Mouse (Mus musculus) stomach, embryonic 16.5 days (tissue): ENCODE data around the gene Gdf7. TPM values are rescaled to one million over a fixed set of nuclear protein-coding genes. Genes with fewer than 3 reads are reported as not detected.

ENCODE experiments used
- ATAC-seq: fragments of 200-750 bp; cut with Nextera tagmentation; 2 replicates; pipeline ENCODE4 v1.8.0; 2017; ENCODE audit warnings: moderate number of reproducible peaks, moderate TSS enrichment; ENCODE audit not compliant: insufficient read depth, low FRiP score
- H3K27ac ChIP-seq: fragments of 300-500 bp; sonication (generic); 2 replicates; pipeline ENCODE4 v1.5.1; 2014; ENCODE audit warnings: low read length
- H3K27me3 ChIP-seq: fragments of 300-500 bp; sonication (generic); 2 replicates; pipeline ENCODE4 v1.6.1; 2014; ENCODE audit warnings: low read length, control low read depth, mixed read lengths; ENCODE audit not compliant: control insufficient read depth, insufficient read depth
- H3K36me3 ChIP-seq: fragments of 300-500 bp; sonication (generic); 2 replicates; pipeline ENCODE4 v1.6.1; 2014; ENCODE audit warnings: low read length; ENCODE audit not compliant: control insufficient read depth, insufficient read depth
- H3K4me1 ChIP-seq: fragments of 300-500 bp; sonication (generic); 2 replicates; pipeline ENCODE4 v1.6.1; 2014; ENCODE audit warnings: low read length, control low read depth, mixed read lengths; ENCODE audit not compliant: control insufficient read depth, insufficient read depth
- H3K4me2 ChIP-seq: fragments of 300-500 bp; sonication (generic); 2 replicates; pipeline ENCODE4 v1.6.1; 2014; ENCODE audit warnings: low read depth, low read length, mixed read lengths
- H3K4me3 ChIP-seq: fragments of 300-500 bp; sonication (generic); replicated peaks from 2 replicates; pipeline ENCODE4 v1.5.1; 2014; ENCODE audit warnings: mild to moderate bottlenecking, low read length
- H3K9ac ChIP-seq: fragments of 300-500 bp; sonication (generic); 2 replicates; pipeline ENCODE4 v1.6.1; 2014; ENCODE audit warnings: low read length
- H3K9me3 ChIP-seq: fragments of 300-500 bp; sonication (generic); replicated peaks from 2 replicates; pipeline ENCODE4 v1.6.1; 2016; ENCODE audit warnings: low read length, control low read depth; ENCODE audit not compliant: control insufficient read depth
- WGBS: fragments of 180-500 bp; shearing (Covaris S2); extraction: QIAGEN DNeasy Blood & Tissue Kit; methylation state at CpG from one replicate; pipeline ENCODE4 v1.1.7; 2014; 5-methylcytosine and 5-hydroxymethylcytosine counted together
- polyA plus RNA-seq: library from polyadenylated mRNA; unstranded; fragments of >200 nt; fragmentation: Nextera tagmentation; extraction: Ambion mirVana; gene quantifications from 2 replicates; pipeline ENCODE4 v1.2.1, GENCODE M21; 2015

Gene Gdf7
- polyA plus RNA-seq, 1 experiment from 2014 or later, result 0.09 TPM

DNA sequence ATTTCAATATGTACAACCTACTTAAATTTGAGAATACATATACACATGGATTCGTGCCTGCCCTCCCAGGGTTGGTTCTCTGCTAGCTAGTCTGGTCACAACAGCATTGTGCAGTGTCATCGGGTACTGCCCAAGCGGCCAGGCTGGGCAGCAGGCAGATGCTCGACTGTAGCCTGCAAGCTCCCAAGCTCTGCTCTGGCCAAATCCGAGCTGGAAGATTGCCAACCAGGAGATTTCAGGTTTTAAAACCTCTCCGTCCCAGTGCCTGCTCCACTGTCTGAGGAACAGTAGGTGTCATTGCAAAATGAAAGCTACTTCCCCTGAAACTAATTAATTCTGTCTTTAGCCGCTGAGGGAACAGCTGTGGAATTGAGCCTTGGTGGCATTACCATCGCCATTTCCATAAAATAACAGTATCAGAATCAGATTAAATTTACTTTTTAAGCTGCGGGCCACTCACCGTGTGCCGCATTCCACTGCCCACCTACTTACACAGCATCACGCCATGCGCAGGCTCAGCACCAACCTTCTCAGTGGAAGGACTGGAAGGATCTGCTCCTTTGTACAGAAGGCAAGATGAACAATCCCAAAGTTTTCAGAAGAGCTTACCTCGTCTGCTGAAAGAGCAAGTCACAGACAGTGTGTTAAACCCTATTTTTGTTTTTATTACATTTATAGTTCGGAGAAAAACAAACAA is 10.4 kb downstream of the Gdf7 start:
- no peak overlapping the region for H3K27ac ChIP-seq
- no peak overlapping the region for H3K4me2 ChIP-seq
- ATAC-seq, result no peak
- no peaks in the 10 kb centered on the region for H3K9me3 ChIP-seq
- no peaks in the 10 kb centered on the region for H3K36me3 ChIP-seq
- no peak overlapping the region for H3K4me3 ChIP-seq
- whole genome bisulfite sequencing, result 66% methylated on average over 15 of the region's 15 CpGs
- no peaks in the 10 kb centered on the region for H3K4me1 ChIP-seq
- peaks cover 8% of the 10 kb centered on the region for H3K27me3 ChIP-seq
- H3K9ac ChIP-seq, result no peak overlapping the region

GRCm38 (mm10) chr12:8289499-8289898 is 12.3 kb downstream of the Gdf7 start:
- no peaks in the 10 kb centered on the region for H3K9me3 ChIP-seq
- no peaks in the 10 kb centered on the region for H3K27me3 ChIP-seq
- 0 out of 2 replicates have a peak, but pooled peaks cover 2% of the 10 kb centered on the region for H3K36me3 ChIP-seq
- H3K27ac ChIP-seq, result no peak overlapping the region
- H3K4me3 ChIP-seq, result no peak overlapping the region
- ATAC-seq, result no peak
- WGBS, result 86% methylated on average over 8 of the region's 8 CpGs
- no peaks in the 10 kb centered on the region for H3K4me1 ChIP-seq
- no peak overlapping the region for H3K4me2 ChIP-seq
- H3K9ac ChIP-seq, result no peak overlapping the region

- 0 out of 2 replicates have a peak, but pooled peaks cover 4% of the 10 kb centered on the region for H3K36me3 ChIP-seq
- no peak for ATAC-seq
- no peak overlapping the region for H3K4me2 ChIP-seq
- no peak overlapping the region for H3K9ac ChIP-seq
- WGBS, result 79% methylated on average over 6 of the region's 6 CpGs
- H3K27ac ChIP-seq, result no peak overlapping the region
- no peak overlapping the region for H3K4me3 ChIP-seq
- no peaks in the 10 kb centered on the region for H3K27me3 ChIP-seq
- H3K9me3 ChIP-seq, result no peaks in the 10 kb centered on the region
- H3K4me1 ChIP-seq, result no peaks in the 10 kb centered on the region
These were observed 12.7 kb downstream of the Gdf7 start for GRCm38 (mm10) chr12:8289099-8289498.

GRCm38 (mm10) chr12:8287970-8288369 is 13.8 kb downstream of the Gdf7 start:
- H3K27ac ChIP-seq, result no peak overlapping the region
- H3K4me1 ChIP-seq, result no peaks in the 10 kb centered on the region
- no peaks in the 10 kb centered on the region for H3K9me3 ChIP-seq
- ATAC-seq, result no peak
- no peaks in the 10 kb centered on the region for H3K27me3 ChIP-seq
- H3K4me2 ChIP-seq, result no peak overlapping the region
- no peak overlapping the region for H3K9ac ChIP-seq
- no peak overlapping the region for H3K4me3 ChIP-seq
- 54% methylated on average over 3 of the region's 3 CpGs for WGBS
- H3K36me3 ChIP-seq, result 0 out of 2 replicates have a peak, but pooled peaks cover 4% of the 10 kb centered on the region

DNA sequence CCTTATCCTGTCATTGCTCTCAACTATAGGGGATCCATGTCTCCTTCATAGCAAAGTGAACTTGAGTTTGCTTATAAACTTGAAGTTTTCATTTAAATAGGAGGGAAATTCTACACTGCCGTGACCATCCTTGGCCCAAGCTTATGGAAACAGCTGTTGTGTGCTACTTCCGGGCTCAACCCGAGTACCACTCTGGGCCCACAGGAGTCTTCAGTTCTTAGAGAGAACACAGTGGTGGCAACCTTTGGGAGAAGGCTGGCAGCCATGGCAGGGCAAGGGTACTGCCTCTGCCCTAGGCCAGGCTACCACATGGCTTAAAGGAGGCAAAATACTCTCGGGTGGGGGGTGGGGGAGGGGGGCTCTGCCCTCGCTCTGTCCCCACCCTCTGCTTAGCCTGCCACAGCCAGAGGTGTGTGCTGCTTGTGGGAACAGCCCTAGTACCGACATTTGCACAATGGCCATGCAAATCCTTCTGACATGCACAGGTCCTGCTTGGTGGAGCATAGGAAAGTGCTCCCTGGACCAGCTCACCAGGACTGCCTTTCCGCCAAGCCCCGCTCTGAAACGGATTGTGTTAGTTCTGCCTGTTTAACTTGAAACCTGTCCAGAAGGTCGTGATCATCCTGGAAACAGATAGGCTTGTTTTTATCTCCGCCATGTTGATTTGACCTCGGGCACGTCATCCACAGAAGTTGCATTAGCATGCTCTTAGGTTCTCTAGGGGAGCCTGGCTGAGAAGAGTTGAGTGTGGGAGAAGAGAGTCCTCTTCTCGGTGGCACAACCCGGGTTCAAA is 20.3 kb downstream of the Gdf7 start:
- Histone ChIP-seq H3K36me3 (0 out of 2 replicates have a peak, but pooled peaks cover 4% of the 10 kb centered on the region), H3K4me3 (no peak overlapping the region), H3K4me1 (no peaks in the 10 kb centered on the region), H3K9ac (no peak overlapping the region), H3K27ac (no peak overlapping the region), H3K9me3 (no peaks in the 10 kb centered on the region), H3K27me3 (no peaks in the 10 kb centered on the region), H3K4me2 (no peak overlapping the region)
- ATAC-seq, result no peak
- 83% methylated on average over 15 of the region's 15 CpGs for WGBS

- Histone ChIP-seq H3K9ac (no peak overlapping the region), H3K4me1 (no peaks in the 10 kb centered on the region), H3K27me3 (no peaks in the 10 kb centered on the region), H3K27ac (no peak overlapping the region), H3K4me3 (no peak overlapping the region), H3K36me3 (no peaks in the 10 kb centered on the region), H3K9me3 (no peaks in the 10 kb centered on the region), H3K4me2 (no peak overlapping the region)
- no peak for ATAC-seq
- WGBS, result 91% methylated on average over 4 of the region's 4 CpGs
These were observed 26.3 kb downstream of the Gdf7 start for GRCm38 (mm10) chr12:8275424-8275823.

- Histone ChIP-seq H3K4me3 (no peak overlapping the region), H3K4me1 (no peaks in the 10 kb centered on the region), H3K36me3 (no peaks in the 10 kb centered on the region), H3K27ac (no peak overlapping the region), H3K9me3 (no peaks in the 10 kb centered on the region), H3K27me3 (no peaks in the 10 kb centered on the region), H3K4me2 (no peak overlapping the region), H3K9ac (no peak overlapping the region)
- ATAC-seq, result no peak
- WGBS, result 81% methylated on average over 6 of the region's 6 CpGs
These were observed 28.1 kb downstream of the Gdf7 start for GRCm38 (mm10) chr12:8273471-8274171.

DNA sequence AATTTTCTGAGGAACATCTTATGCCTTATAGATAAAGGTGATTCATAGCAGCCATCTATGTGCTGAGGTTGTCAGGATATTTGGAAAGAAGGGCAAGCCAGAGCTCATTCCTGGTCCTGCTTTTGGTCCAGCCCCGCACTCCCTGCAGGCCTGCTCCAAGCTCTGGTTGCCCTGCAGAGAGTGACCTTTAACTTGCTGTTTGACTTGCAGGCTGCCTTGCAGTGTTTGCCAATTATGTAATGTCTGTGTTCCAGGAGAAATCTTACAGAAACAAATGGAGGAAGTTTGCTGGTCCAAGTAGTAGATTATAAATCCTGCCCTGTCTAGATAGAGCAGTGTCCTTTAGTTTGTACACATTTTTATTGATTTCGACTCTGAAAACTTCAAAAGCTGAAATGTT is 30.3 kb downstream of the Gdf7 start:
- no peaks in the 10 kb centered on the region for H3K36me3 ChIP-seq
- no peaks in the 10 kb centered on the region; the same call in 1 of the 2 replicates for H3K4me1 ChIP-seq
- no peak overlapping the region for H3K9ac ChIP-seq
- H3K4me2 ChIP-seq, result no peak overlapping the region
- H3K27ac ChIP-seq, result no peak overlapping the region
- no peak overlapping the region for H3K4me3 ChIP-seq
- 81% methylated on average over 2 of the region's 2 CpGs for WGBS
- no peaks in the 10 kb centered on the region for H3K9me3 ChIP-seq
- no peaks in the 10 kb centered on the region for H3K27me3 ChIP-seq
- ATAC-seq, result no peak

DNA sequence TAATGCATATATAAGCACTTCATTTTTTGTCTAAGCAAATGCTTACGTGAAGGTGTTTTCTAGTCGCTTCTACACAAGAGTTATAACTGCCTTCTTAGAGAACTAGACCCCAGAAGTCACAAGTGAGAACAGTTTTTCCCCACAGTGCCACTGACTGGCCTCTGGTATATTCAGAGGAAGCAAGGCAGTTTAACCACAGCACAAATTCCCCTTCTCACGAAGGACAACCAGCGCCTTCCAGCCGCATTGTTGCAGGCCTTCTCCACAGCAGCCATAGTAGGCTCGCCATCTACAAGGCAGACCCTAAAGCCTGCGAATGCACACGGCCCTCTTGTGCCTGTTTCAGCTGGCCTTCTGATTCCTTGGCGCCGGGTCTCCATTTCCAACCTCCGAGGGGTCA is 32.1 kb downstream of the Gdf7 start:
- Histone ChIP-seq H3K9me3 (no peaks in the 10 kb centered on the region), H3K27me3 (no peaks in the 10 kb centered on the region), H3K4me3 (no peak overlapping the region), H3K27ac (no peak overlapping the region), H3K4me1 (no peaks in the 10 kb centered on the region; the same call in 1 of the 2 replicates), H3K9ac (no peak overlapping the region), H3K4me2 (no peak overlapping the region), H3K36me3 (no peaks in the 10 kb centered on the region)
- WGBS, result 92% methylated on average over 11 of the region's 11 CpGs
- ATAC-seq, result no peak
